Mouse (Mus musculus): ENCODE data around the gene Enthd1. TPM values are rescaled to one million over a fixed set of nuclear protein-coding genes. Genes with fewer than 3 reads are reported as not detected.

Gene Enthd1
- polyA plus RNA-seq (2016; fragmentation: Nextera tagmentation; extraction: Ambion mirVana): not detected in 2 replicates

DNA sequence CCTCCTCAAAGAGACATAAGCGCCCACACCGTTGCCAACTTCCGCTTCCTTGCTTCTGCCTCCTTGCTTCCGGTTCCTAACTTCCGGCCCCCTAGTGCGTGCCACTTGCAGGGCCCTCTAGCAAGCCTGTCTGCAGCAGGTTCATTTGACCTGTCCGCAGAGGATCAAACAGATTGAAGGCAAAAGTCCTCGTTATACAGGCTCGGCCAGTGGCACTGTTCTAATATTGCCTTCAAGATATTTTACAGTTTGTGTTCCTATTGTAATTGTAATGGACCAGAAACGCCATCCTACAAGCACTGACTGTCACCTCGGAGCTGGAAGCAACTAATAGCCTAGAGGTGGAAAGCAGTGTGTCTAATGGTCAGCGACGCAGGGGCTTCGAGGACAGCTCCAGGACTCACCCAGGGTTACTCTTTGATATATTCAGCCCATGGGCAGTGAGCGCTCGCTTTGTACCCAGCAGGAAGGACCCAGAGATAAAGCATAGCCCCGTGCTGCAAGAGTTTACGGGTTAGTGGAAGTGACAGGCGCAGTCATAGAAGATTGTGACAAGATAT, at the start of gene Enthd1:
Gene Enthd1, minus strand, starts transcription at position 51 of the 560 bp plus-strand sequence.
- no peak for ATAC-seq (ENCODE audit: low FRiP score, low read depth)
- no peaks in the 10 kb centered on the region for H3K4me1 ChIP-seq
- 75% methylated on average over 19 of the region's 19 CpGs for WGBS
- no peak within 1 kb of the TSS for H3K9ac ChIP-seq (replicated peaks)
- H3K4me2 ChIP-seq (replicated peaks): no peak within 1 kb of the TSS
- no peak within 1 kb of the TSS for H3K4me3 ChIP-seq
- H3K27me3 ChIP-seq: peaks cover 3% of the 10 kb centered on the region; the same call in 1 of the 2 replicates
- no peak within 1 kb of the TSS for H3K27ac ChIP-seq (replicated peaks)
- no peaks in the 10 kb centered on the region for H3K9me3 ChIP-seq
- no peaks in the 10 kb centered on the region for H3K36me3 ChIP-seq

DNA sequence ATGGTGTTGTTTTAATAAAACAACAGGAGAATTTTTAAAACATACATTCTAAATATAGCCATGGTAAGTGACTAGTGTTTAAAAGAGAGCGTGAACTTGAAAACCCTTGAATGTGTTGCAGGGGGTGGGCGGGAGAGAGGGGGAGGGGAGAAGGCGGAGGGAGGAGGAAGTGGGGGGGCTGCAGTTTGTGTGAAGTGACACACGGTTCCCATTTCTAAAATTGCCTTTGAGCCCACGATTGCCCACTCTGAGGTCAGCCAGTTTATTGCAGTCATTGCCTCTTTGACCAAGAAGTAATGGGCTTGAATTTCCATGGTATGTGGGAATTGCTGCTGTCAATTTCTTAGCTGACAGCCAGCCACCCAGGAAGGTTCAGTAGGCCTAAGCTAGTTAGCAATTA, 48.9 kb upstream of the Enthd1 start:
- H3K4me3 ChIP-seq: no peak overlapping the region
- ATAC-seq (ENCODE audit: low FRiP score, low read depth): no peak
- H3K27ac ChIP-seq (replicated peaks): no peak overlapping the region
- H3K4me1 ChIP-seq: peaks cover 9% of the 10 kb centered on the region
- peaks cover 11% of the 10 kb centered on the region for H3K27me3 ChIP-seq
- no peak overlapping the region for H3K4me2 ChIP-seq (replicated peaks)
- H3K36me3 ChIP-seq: no peaks in the 10 kb centered on the region
- 82% methylated on average over 5 of the region's 5 CpGs for WGBS
- no peak overlapping the region for H3K9ac ChIP-seq (replicated peaks)
- 0 out of 2 replicates have a peak, but pooled peaks cover 3% of the 10 kb centered on the region for H3K9me3 ChIP-seq

DNA sequence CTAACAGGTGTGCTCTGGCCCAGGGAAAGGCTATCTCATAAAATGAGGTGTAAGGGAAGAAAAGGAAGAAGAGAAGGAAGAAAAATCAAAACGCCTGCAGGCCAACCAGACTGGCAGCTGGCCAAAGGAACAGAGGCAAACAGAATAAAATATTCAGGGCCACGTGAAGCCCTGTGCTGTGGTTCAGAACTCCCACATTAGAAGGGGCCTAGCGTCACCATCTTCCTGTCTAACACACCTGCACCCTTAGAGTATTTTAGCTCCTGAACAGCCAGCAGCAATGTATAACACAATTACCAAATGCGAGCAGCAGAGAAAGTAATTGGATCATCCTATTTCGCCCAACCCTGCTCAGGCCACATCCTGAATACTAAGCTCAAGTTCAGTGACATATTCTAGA, 46.5 kb upstream of the Enthd1 start:
- Histone ChIP-seq H3K9ac (replicated peaks) (no peak overlapping the region), H3K36me3 (no peaks in the 10 kb centered on the region), H3K4me3 (no peak overlapping the region), H3K4me2 (replicated peaks) (no peak overlapping the region), H3K27me3 (peaks cover 4% of the 10 kb centered on the region; the same call in 1 of the 2 replicates), H3K9me3 (0 out of 2 replicates have a peak, but pooled peaks cover 3% of the 10 kb centered on the region), H3K4me1 (peaks cover 9% of the 10 kb centered on the region), H3K27ac (replicated peaks) (no peak overlapping the region)
- no peak for ATAC-seq (ENCODE audit: low FRiP score, low read depth)
- 90% methylated on average over 5 of the region's 5 CpGs for WGBS

DNA sequence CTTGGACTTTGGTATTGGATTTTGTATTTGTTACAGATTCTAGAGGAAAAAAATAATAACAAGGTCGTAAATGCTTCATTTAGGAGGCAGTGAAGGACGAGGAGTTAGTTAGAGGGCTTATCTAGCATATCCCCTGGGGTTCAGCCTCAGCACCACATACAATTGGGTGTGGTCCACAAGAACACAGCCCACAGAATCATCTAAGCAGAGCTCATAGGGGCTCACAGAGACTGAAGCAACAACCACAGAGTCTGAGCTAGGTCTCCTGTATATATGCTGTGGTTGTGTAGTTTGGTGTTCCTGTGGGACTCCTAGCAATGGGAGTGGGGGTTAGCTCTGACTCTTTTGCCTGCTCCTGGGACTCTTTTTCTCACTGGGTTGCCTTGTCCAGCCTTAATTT, 45.4 kb upstream of the Enthd1 start:
- no peaks in the 10 kb centered on the region for H3K27me3 ChIP-seq
- H3K4me3 ChIP-seq: no peak overlapping the region
- WGBS: 73% methylated on average over 2 of the region's 2 CpGs
- no peaks in the 10 kb centered on the region for H3K4me1 ChIP-seq
- no peak for ATAC-seq (ENCODE audit: low FRiP score, low read depth)
- H3K36me3 ChIP-seq: no peaks in the 10 kb centered on the region
- H3K4me2 ChIP-seq (replicated peaks): no peak overlapping the region
- 0 out of 2 replicates have a peak, but pooled peaks cover 3% of the 10 kb centered on the region for H3K9me3 ChIP-seq
- no peak overlapping the region for H3K27ac ChIP-seq (replicated peaks)
- H3K9ac ChIP-seq (replicated peaks): no peak overlapping the region

DNA sequence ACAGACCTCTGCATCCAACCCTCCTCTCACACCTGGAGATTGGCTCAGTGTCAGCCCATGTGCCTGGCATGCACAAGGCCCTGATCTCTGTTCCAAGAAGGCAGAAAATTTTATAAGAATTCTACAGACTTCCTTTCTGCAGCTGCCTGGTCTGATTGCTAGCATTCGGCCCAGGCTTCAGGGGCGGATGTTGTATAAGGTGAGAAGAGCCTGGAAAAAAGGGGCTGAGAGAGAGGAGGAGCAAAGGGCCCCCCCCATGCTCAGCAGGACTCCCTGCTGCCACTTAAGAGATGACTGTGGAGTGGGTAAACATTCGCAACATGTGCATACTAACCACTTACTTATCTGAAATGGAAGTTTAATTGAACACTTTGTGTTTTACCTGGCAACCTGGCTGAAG, 43.0 kb upstream of the Enthd1 start:
- H3K9ac ChIP-seq (replicated peaks): no peak overlapping the region
- H3K4me1 ChIP-seq: 0 out of 2 replicates have a peak, but pooled peaks cover under 1% of the 10 kb centered on the region
- H3K4me2 ChIP-seq (replicated peaks): no peak overlapping the region
- H3K36me3 ChIP-seq: no peaks in the 10 kb centered on the region
- H3K9me3 ChIP-seq: 0 out of 2 replicates have a peak, but pooled peaks cover 3% of the 10 kb centered on the region
- H3K4me3 ChIP-seq: no peak overlapping the region
- ATAC-seq (ENCODE audit: low FRiP score, low read depth): no peak
- no peaks in the 10 kb centered on the region for H3K27me3 ChIP-seq
- WGBS: 84% methylated on average over 3 of the region's 3 CpGs
- H3K27ac ChIP-seq (replicated peaks): no peak overlapping the region

DNA sequence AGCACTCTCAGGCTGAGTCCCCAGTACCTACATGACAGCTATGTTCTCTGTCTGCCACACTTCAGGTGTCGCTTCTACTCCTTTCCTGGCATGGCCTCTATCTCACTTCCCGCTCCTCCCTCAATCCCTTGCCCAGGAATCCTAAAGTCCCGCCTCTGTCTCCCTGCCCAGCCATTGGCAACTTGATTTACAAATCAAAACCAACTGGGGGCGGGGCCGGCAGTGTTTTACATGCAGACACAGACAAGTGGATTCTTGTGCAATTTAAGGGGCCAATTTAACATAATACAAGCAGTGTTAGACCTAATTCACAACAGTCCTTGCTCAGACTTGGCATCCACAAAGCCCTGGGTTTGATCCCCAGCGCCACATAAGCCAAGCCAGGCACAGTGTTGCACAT, 39.1 kb upstream of the Enthd1 start:
- H3K4me3 ChIP-seq: no peak overlapping the region
- no peak overlapping the region for H3K9ac ChIP-seq (replicated peaks)
- 85% methylated on average over 6 of the region's 6 CpGs for WGBS
- no peak for ATAC-seq (ENCODE audit: low FRiP score, low read depth)
- H3K4me1 ChIP-seq: peaks cover 18% of the 10 kb centered on the region
- no peaks in the 10 kb centered on the region for H3K36me3 ChIP-seq
- no peak overlapping the region for H3K27ac ChIP-seq (replicated peaks)
- H3K4me2 ChIP-seq (replicated peaks): no peak overlapping the region
- H3K27me3 ChIP-seq: no peaks in the 10 kb centered on the region
- no peaks in the 10 kb centered on the region for H3K9me3 ChIP-seq

DNA sequence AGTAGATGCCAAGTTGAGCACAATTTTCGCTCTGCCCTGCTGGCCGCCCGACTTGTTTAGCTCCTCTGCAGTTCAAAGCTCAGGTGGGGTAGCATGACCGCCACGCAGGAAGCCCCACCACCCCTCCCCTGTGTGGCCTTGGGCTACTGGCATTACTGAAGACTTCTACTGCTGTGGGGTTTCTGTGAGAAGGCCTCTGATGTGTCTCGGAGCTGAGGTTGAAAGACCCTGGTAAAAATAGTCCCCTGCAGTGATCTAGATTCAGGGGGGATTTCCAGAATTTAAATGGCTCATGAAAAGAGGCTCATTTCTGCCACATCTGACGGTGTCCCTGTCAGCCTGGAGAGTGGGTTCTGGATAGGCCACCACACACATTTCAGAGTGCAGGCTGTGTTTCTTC, 37.5 kb upstream of the Enthd1 start:
- WGBS: 45% methylated on average over 7 of the region's 7 CpGs
- Histone ChIP-seq H3K4me2 (replicated peaks) (no peak overlapping the region), H3K9me3 (no peaks in the 10 kb centered on the region), H3K4me1 (peaks cover 21% of the 10 kb centered on the region), H3K9ac (replicated peaks) (no peak overlapping the region), H3K27ac (replicated peaks) (no peak overlapping the region), H3K36me3 (no peaks in the 10 kb centered on the region), H3K4me3 (no peak overlapping the region), H3K27me3 (no peaks in the 10 kb centered on the region)
- no peak for ATAC-seq (ENCODE audit: low FRiP score, low read depth)

DNA sequence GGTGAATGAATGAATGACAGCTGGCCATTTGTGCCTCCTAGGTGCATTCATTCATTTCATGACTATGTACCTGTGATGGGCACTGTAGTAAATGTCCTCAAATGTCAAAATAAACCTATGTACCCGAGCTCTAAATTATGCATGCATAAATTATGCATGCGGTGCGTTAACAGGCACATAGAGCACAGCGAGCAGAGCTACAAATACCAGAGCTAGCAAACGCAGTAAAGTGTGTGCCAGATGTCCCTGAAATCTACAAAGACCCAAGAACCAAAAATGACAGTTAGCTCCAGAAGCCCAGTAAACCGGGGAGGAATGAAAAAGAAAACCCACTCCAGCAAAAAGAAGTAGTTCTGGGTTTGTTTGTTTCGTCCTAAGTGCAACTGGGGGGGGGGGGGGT, 36.5 kb upstream of the Enthd1 start:
- no peak overlapping the region for H3K4me2 ChIP-seq (replicated peaks)
- no peaks in the 10 kb centered on the region for H3K36me3 ChIP-seq
- H3K9me3 ChIP-seq: no peaks in the 10 kb centered on the region
- no peak overlapping the region for H3K4me3 ChIP-seq
- WGBS: 56% methylated on average over 7 of the region's 7 CpGs
- H3K9ac ChIP-seq (replicated peaks): no peak overlapping the region
- no peaks in the 10 kb centered on the region for H3K27me3 ChIP-seq
- H3K27ac ChIP-seq (replicated peaks): no peak overlapping the region
- H3K4me1 ChIP-seq: peaks cover 21% of the 10 kb centered on the region
- ATAC-seq (ENCODE audit: low FRiP score, low read depth): no peak

DNA sequence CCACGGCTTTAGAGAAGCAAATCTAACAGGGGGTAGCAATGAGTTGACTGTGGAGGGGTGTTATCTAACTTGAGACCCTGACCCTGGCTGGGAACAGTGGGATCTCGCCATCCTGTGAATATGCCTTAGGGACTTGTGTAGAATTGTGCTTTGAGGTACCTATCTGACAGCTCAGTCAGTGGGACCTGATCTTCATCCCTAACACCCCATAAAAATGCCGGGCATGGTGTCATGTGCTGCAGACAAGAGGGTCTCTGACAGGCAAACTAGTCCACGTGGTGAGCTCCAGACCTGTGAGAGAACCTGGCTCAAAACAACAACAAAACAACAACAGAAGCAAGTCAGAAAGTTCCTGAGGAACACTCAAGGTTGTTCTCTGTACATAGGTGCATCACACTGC, 34.9 kb upstream of the Enthd1 start:
- ATAC-seq (ENCODE audit: low FRiP score, low read depth): no peak
- Histone ChIP-seq H3K4me3 (no peak overlapping the region), H3K27me3 (no peaks in the 10 kb centered on the region), H3K9me3 (no peaks in the 10 kb centered on the region), H3K4me1 (peaks cover 24% of the 10 kb centered on the region), H3K27ac (replicated peaks) (no peak overlapping the region), H3K4me2 (replicated peaks) (no peak overlapping the region), H3K9ac (replicated peaks) (no peak overlapping the region), H3K36me3 (no peaks in the 10 kb centered on the region)
- 85% methylated on average over 4 of the region's 4 CpGs for WGBS

DNA sequence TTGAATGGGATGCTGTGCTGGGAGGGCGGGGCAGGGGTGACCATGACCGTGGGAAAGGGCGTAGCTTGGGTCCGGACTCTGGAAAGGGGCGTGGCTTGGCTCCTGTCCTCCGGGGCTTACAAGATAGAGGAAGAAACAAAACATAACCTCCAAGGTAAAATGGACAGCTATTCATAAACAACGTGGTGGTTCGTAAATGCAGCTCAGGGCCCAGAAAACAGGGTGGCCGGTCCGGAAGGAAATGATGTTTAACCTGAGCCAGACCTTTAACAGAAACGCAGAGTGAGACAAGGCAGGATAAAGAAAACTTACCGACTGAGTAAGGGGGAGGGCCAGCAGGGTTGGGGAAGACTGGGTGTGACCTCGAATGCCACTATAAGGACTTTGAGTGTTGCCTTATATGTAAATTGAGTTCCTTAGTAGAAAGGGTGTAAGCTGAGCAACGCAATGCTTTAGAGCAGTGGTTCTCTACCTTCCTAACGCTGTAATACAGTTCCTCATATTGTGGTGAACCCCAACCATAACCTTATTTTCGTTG, 34.3 kb upstream of the Enthd1 start:
- WGBS: 59% methylated on average over 16 of the region's 16 CpGs
- H3K4me2 ChIP-seq (replicated peaks): no peak overlapping the region
- no peak overlapping the region for H3K4me3 ChIP-seq
- H3K27me3 ChIP-seq: no peaks in the 10 kb centered on the region
- H3K36me3 ChIP-seq: no peaks in the 10 kb centered on the region
- no peak overlapping the region for H3K27ac ChIP-seq (replicated peaks)
- H3K4me1 ChIP-seq: peaks cover 24% of the 10 kb centered on the region
- no peak for ATAC-seq (ENCODE audit: low FRiP score, low read depth)
- H3K9me3 ChIP-seq: no peaks in the 10 kb centered on the region
- H3K9ac ChIP-seq (replicated peaks): no peak overlapping the region

DNA sequence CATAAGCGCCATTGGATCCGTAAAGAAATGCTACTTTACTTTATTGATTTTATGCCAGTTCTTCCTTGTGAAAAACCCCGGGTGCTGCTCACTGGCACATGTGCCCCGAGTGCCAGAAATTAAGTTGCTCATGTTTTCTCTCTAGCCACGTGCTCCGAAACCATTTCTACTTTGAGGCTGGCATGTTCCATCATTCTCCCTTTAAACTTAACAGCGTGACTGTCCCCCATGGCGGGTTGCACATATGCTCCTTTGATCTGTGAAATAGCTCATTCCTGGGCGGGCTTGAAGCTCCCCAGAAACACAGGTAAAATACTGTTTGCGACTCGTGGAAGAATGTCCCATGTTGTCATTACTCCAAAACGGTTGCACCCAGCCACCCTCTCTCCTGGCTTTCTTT, 33.8 kb upstream of the Enthd1 start:
- Histone ChIP-seq H3K4me1 (peaks cover 24% of the 10 kb centered on the region), H3K36me3 (no peaks in the 10 kb centered on the region), H3K27me3 (no peaks in the 10 kb centered on the region), H3K4me3 (no peak overlapping the region), H3K9ac (replicated peaks) (no peak overlapping the region), H3K4me2 (replicated peaks) (no peak overlapping the region), H3K27ac (replicated peaks) (no peak overlapping the region), H3K9me3 (no peaks in the 10 kb centered on the region)
- no peak for ATAC-seq (ENCODE audit: low FRiP score, low read depth)
- WGBS: 77% methylated on average over 12 of the region's 12 CpGs

DNA sequence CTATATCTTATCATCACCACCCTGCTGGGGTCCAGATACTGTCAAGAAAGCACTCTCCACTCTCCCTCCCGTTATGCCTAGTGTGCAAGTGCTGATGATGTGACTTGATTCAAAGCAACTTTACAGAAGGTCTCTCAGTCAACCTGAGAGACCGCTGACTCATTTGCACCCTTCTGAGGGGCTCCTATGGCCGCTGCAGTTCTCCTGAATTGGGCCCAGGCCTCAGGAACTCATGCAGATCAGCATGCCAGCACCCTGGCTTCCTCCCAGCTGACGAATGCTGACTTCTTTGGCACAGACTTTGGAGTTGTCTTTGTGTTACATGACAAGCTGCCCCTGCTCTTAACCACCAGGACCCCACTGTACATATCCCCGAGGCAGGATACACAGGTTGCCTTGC, 28.9 kb upstream of the Enthd1 start:
- 80% methylated on average over 5 of the region's 5 CpGs for WGBS
- H3K36me3 ChIP-seq: no peaks in the 10 kb centered on the region
- no peak overlapping the region for H3K27ac ChIP-seq (replicated peaks)
- H3K9me3 ChIP-seq: no peaks in the 10 kb centered on the region
- H3K4me1 ChIP-seq: peaks cover 11% of the 10 kb centered on the region; the same call in 1 of the 2 replicates
- no peak overlapping the region for H3K4me2 ChIP-seq (replicated peaks)
- no peak overlapping the region for H3K9ac ChIP-seq (replicated peaks)
- H3K4me3 ChIP-seq: no peak overlapping the region
- H3K27me3 ChIP-seq: no peaks in the 10 kb centered on the region
- no peak for ATAC-seq (ENCODE audit: low FRiP score, low read depth)

DNA sequence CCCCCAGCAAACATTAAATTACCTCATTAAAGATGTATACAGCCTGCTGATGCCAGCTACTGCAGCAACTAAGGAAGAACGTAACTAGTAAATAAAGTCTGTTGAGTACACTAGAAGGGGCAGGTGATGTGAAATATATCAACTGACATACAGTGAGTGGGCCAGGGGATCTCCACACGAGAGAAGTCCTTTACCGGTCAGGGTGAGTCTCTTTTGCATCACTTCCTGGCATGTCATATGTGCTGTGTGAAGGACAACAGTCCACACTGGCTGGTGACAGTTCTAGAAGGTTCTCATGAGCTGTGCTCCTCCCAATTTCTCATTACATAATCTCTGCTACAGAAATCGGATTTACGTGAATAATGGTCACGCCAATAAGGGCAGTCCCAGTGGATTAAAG, 27.8 kb upstream of the Enthd1 start:
- Histone ChIP-seq H3K4me1 (peaks cover 8% of the 10 kb centered on the region; the same call in 1 of the 2 replicates), H3K27ac (replicated peaks) (no peak overlapping the region), H3K36me3 (no peaks in the 10 kb centered on the region), H3K4me2 (replicated peaks) (no peak overlapping the region), H3K9me3 (no peaks in the 10 kb centered on the region), H3K4me3 (no peak overlapping the region), H3K27me3 (no peaks in the 10 kb centered on the region), H3K9ac (replicated peaks) (no peak overlapping the region)
- ATAC-seq (ENCODE audit: low FRiP score, low read depth): no peak
- WGBS: 85% methylated on average over 6 of the region's 6 CpGs

Measured in midbrain, embryonic 12.5 days (tissue).